Mouse (Mus musculus): ENCODE measurements at regions not wholly inside any gene's neighbourhood (a gene's known extent, or its start where the extent isn't known, plus 50 kb on each side); places are given as distances from the start of the nearest gene placed in this dataset.

DNA sequence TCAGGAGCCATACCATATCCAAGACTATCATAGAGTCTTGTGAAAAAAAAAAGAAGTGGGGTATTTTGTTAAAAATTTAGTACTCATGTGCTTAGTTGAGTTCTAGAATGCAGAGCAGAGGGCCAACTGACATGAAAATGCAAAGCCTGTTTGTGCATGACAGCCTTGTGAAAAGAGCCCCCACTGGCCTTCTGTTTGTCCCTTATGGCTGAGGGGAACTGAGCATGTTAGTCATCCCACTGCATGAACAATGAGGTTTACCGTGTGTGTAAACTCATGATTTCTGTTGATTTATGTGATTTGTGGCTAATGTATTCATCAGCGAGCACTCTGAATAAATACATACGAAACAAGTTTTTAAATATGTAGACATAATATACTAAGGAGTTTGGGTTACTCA lies 266.1 kb upstream of the Nox3 start:
- no peak for DNase-seq

DNA sequence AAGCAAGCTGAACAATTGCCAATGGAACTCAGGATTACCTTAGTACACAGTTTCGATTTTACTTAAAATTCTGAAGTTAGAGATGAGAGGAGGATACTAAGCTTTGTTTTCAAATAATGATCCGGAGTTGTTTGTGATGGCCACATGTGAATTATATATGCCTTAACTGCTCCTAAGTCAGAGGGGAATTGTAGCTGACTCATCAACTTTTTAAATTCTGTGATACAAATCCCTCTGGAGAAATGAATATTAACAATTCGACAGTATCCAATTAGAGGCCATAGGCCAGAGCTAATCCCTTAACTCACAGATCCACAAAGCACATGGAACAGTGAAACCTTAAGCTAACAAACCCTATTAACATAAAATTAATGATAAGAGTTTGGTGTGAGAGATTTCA lies 250.5 kb upstream of the Nox3 start:
- DNase-seq = no peak

DNA sequence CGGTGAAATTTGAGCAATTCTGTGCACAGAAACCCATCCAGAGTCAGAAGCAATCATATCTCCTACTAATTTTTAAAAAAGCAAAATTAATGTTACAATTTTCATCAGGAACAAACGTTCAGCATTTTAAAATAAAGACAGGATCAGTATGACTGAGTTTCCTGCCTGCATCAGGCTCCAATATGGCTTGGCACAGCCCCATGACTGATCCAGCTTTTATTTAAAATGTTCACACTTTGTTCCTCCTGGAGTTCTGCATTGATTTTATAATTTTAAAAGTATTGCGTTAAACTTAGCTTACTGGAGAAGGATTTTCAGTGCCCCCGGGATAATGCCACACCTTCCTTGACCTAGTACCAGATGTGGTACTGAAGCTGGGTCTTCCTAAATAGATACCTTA lies 240.3 kb upstream of the Nox3 start:
- peak; percentile 5 for DNase-seq

DNA sequence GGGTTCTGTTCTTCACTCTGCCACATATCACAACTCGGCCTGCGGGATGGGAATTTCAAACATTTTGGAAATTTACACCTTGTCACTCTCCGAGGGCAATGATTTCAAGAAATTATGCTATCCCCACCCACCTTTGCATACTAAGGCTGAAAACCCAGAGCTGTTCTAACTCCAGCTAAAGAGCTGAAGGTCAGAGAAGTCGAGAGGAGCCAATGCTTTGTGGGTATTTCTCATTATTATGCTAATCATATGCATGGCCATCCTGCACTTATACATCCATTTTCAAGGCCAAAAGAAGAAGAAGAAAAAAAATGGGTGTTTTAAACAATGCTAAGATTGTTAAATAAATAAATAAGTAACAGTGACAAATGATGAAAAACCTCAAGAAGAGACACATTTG lies 237.1 kb upstream of the Nox3 start:
- no peak for DNase-seq

- DNase-seq = peak; percentile 58
These were observed 236.0 kb upstream of the Nox3 start for GRCm38 (mm10) chr17:3932071-3932470.

DNA sequence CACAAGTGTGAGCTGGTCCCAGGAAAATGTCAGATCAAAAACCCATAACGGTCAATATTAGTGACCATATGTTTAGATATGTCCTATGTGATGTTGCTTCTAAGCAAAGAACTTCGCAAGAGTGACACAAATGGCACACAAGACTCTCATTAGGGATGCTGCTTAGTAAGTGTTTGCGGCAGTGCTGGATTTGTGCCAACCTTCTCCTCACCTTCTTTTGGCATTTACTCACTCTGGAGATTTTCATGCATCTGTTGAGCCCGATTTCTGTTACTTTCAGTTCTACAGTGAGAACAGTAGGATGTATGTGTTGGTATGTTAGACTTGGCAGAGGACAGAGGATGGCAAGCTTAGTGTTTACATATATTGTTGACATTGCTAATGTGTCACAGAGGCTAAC lies 231.0 kb upstream of the Nox3 start:
- peak; percentile 8 for DNase-seq

DNA sequence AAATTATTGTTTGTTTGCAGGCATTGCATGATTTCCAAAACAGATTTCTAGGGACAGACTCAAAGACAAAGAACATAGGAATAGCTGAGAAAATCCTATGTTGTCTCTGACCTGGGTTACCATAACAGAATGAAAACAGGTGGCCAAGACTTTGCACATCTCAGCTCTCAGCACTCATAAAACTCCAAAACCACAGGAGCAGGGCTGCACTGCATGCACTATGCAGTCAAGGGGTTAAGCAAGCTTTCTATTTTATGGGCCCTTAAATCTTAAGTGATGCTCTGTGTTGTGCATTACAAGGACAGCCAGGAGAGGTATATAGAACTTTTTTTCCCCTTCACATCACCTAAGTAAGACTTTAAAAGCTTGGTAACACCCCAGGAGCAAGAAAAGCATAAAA lies 224.2 kb upstream of the Nox3 start:
- DNase-seq = no peak

DNA sequence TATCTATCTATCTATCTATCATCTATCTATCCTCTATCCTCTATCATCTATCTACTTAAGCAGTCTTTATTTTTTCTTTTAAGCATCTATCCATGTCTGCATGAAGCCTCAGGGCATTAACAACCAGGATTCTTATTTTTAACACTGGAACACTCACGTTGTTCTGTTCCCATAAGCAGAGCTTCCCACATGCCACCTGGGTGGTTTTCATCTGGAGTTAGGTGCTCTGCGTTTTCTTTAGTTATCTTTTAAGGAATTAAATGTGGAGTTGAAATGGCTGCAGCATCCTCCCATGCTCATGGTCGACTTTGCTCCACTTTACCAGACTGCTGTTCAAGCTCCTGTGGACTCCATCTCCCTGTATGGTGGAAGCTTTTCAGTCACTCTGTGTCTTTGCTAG lies 196.8 kb upstream of the Nox3 start:
- no peak for DNase-seq

- DNase-seq = no peak
These were observed 187.1 kb upstream of the Nox3 start for GRCm38 (mm10) chr17:3883146-3883545.

DNA sequence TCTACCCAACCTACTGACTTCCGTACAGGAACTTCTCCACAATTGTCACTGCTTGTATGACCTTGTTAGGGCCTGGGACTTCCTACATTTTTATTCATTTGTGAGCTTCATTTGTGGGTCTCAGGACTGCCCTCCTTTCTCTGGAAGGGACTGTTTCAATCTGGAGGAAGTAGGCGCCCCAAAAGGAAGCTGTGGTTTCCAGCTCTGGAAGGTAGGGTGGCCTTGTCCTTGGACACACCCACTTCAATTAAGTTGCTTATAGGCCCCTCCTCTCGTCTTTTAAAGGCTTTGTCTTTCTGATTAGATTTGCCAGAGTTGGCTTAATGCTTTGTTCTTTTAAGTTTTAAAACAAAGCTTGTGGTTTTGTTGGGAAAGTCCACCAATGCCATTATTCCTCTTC lies 183.0 kb upstream of the Nox3 start:
- DNase-seq = no peak

DNA sequence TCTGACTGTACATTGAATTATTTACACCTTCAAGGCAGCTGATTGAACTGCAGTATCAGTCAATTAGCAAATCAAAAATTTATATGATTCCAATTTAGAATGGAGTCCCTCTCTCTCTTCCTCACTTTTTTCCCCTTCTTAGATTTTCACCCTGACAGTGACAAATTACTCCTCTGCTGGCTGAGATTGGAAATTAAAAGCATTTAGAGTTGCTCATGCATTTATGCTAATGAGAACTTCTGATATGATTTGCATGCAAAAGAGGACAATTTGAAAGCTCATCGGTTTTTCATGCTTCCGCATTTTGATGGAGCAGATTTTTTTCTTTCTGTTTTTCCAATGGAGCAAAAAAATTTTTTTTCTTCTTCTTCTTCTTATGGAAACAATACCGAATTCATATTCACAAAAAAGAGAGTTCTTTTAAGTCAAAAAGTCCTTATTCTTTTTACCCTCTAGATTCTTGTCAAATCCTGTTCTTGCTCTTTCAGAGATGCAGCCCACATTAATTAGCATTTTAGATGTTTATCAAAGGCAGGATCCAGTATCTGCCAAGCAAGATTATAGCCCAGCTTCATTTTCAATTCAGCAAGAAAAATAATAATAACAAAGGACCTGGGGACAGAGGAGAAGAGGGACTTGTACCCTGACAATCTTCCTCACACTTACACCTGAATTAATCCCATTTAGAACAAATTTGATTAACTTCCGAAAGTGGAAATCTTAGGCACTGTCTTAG lies 173.6 kb upstream of the Nox3 start:
- DNase-seq = no peak

GRCm38 (mm10) chr17:3862384-3862783 lies 166.3 kb upstream of the Nox3 start:
- peak; percentile 13 for DNase-seq

- DNase-seq = no peak
These were observed 140.3 kb upstream of the Nox3 start for GRCm38 (mm10) chr17:3836386-3836785.

GRCm38 (mm10) chr17:3811187-3811586 lies 115.1 kb upstream of the Nox3 start:
- DNase-seq = peak; percentile 6

- DNase-seq = no peak
These were observed 107.4 kb upstream of the Nox3 start for GRCm38 (mm10) chr17:3803507-3803906.

DNA sequence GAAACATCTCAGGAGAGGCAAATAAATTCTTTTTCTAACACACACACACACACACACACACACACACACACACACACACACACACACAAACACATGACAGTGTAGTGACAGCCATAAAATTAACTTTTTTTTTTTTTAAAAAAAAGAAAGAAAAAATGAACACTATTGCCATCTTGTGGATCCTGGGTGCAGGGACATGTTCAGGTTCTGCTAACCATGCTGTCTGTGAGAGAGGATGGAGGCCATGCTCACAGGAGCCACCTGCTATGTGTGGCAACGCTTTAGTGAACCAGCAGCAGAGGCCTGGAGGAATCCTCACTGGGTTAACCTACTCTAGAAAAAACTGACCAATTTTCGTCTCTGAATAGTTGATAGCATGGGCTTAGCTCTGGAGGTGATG lies 96.5 kb upstream of the Nox3 start:
- peak; percentile 36 for DNase-seq

DNA sequence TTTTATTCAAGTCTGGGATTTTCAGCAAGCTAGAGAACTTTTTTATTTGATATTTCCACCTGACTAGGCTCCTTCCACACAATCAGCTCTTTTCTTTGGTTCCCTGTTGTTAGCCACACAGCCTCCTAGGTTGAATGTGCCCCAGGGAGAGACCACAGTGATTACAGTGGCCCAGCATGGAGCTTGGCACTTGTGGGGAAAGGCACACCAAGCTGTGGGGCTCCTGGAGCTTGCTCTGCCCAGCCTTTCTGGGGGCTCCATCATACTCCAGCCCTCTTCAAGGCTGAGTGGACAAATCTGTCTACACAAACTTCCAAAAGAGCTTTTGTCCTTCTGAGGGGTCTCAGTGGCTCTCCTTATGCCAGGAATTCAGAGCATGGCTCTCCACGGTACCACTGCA lies 86.1 kb upstream of the Nox3 start:
- DNase-seq = no peak

GRCm38 (mm10) chr17:3777691-3778090 lies 81.6 kb upstream of the Nox3 start:
- DNase-seq = no peak

- DNase-seq = peak; percentile 19
These were observed 51.8 kb upstream of the Nox3 start for GRCm38 (mm10) chr17:3747808-3748335.

Measured in right cerebral cortex, postnatal 14 days (tissue).